Mouse (Mus musculus) midbrain, postnatal 0 days (tissue): ENCODE results near the gene Socs7. TPM values are rescaled to one million over a fixed set of nuclear protein-coding genes. Genes with fewer than 3 reads are reported as not detected.

Source experiments
- ATAC-seq: fragments of 200-750 bp; cut with Nextera tagmentation; 2 replicates; pipeline ENCODE4 v1.8.0; 2017; ENCODE audit warnings: moderate number of reproducible peaks, mild to moderate bottlenecking, moderate TSS enrichment, moderate library complexity; ENCODE audit not compliant: low FRiP score
- DNase-seq: peaks from one replicate; pipeline ENCODE4 v3.0.0-alpha.2; 2015; ENCODE audit warnings: low spot score
- H3K27ac ChIP-seq: fragments of 300-500 bp; sonication (generic); 2 replicates; pipeline ENCODE4 v1.5.1; 2014; ENCODE audit warnings: low read depth, mild to moderate bottlenecking, low read length, mixed read lengths
- H3K27me3 ChIP-seq: fragments of 300-500 bp; sonication (generic); 2 replicates; pipeline ENCODE4 v1.6.1; 2014; ENCODE audit warnings: low read length, control low read depth, mixed read lengths; ENCODE audit not compliant: insufficient read depth
- H3K36me3 ChIP-seq: fragments of 300-500 bp; sonication (generic); 2 replicates; pipeline ENCODE4 v1.6.1; 2014; ENCODE audit warnings: low read length, control low read depth, mixed read lengths; ENCODE audit not compliant: insufficient read depth
- H3K4me1 ChIP-seq: fragments of 300-500 bp; sonication (generic); 2 replicates; pipeline ENCODE4 v1.6.1; 2014; ENCODE audit warnings: mild to moderate bottlenecking, control low read depth, antibody characterized with exemption, low read length, mixed read lengths; ENCODE audit not compliant: insufficient read depth
- H3K4me2 ChIP-seq: fragments of 300-500 bp; sonication (generic); 2 replicates; pipeline ENCODE4 v1.6.1; 2014; ENCODE audit warnings: low read depth, mild to moderate bottlenecking, low read length, mixed read lengths; ENCODE audit not compliant: poor library complexity, severe bottlenecking
- H3K4me3 ChIP-seq: fragments of 300-500 bp; sonication (generic); 2 replicates; pipeline ENCODE4 v1.5.1; 2014; ENCODE audit warnings: low read depth, mild to moderate bottlenecking, low read length, moderate library complexity
- H3K9ac ChIP-seq: fragments of 300-500 bp; sonication (generic); replicated peaks from 2 replicates; pipeline ENCODE4 v1.6.1; 2014; ENCODE audit warnings: mild to moderate bottlenecking, low read length, moderate library complexity, mixed read lengths; ENCODE audit not compliant: poor library complexity, severe bottlenecking
- H3K9me3 ChIP-seq: fragments of 300-500 bp; sonication (generic); 2 replicates; pipeline ENCODE4 v1.6.1; 2016; ENCODE audit warnings: low read length, control low read depth
- CTCF ChIP-seq: IDR thresholded peaks from 2 replicates; pipeline ENCODE4 v1.5.1; 2016; ENCODE audit warnings: antibody characterized with exemption, mild to moderate bottlenecking
- WGBS: fragments of 180-500 bp; shearing (Covaris S2); extraction: QIAGEN DNeasy Blood & Tissue Kit; methylation state at CpG from one replicate; pipeline ENCODE4 v1.1.7; 2014; 5-methylcytosine and 5-hydroxymethylcytosine counted together
- polyA plus RNA-seq: library from polyadenylated mRNA; unstranded; fragments of >200 nt; fragmentation: Nextera tagmentation; extraction: Ambion mirVana; gene quantifications from 2 replicates; pipeline ENCODE4 v1.2.1, GENCODE M21; 2015
- total RNA-seq: library from RNA; depleted of rRNA; stranded (reverse); fragments of >200 nt; gene quantifications from 2 replicates; pipeline ENCODE4 v1.2.3, GENCODE M21; 2014

The Socs7 gene
- total and polyA plus RNA-seq, 2 experiments from 2014 or later, result 7.4 to 54.9 TPM

DNA sequence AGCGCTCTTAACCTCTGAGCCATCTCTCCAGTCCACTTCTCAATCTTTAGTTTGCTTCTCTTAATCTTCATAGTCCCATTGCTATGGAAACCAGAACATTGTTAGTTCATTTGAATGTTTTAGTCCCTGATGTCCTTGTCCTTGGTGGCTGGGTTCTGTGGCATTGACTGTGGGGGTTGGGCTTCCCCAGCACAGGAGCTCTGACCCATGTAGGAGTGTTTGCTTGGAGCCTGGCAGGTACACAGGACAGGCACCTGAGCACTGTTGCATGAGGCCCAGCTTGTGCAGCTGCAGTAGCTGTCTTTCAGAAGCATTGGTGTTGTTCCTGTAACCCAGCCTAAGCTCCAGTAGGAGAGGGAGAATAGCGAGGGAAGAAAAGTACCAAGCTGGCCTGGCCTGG, 25.5 kb downstream of the Socs7 start:
- DNase-seq, result no peak
- Histone ChIP-seq H3K4me2 (no peak overlapping the region), H3K9ac (no peak overlapping the region), H3K36me3 (peaks cover 51% of the 10 kb centered on the region), H3K4me3 (no peak overlapping the region), H3K27me3 (no peaks in the 10 kb centered on the region), H3K9me3 (no peaks in the 10 kb centered on the region), H3K4me1 (no peaks in the 10 kb centered on the region), H3K27ac (no peak overlapping the region)
- WGBS, result 95% methylated on average over 2 of the region's 2 CpGs
- TF ChIP-seq CTCF, result no peak
- ATAC-seq, result no peak

DNA sequence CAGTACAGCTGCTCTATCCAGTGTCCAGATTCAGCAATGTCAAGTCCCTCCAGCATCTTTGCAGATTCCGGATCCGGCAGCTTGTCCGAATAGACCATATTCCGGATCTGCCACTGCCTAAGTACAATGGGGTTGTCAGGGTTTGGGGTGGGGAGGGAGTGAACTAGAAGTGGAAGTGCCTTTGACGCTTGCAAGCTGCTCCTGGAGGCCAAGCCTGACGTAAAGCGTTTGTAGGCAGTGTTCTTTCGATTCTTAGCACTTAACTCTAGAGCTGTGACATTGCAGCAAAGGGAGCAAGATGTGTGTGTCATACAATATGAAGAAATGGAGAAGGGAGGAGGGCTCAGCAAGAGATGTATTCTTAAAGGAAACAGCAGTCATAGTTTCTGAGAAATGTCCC, 26.8 kb downstream of the Socs7 start:
- Histone ChIP-seq H3K27ac (no peak overlapping the region), H3K4me3 (no peak overlapping the region), H3K9me3 (no peaks in the 10 kb centered on the region), H3K4me1 (no peaks in the 10 kb centered on the region), H3K9ac (no peak overlapping the region), H3K36me3 (peaks cover 56% of the 10 kb centered on the region), H3K4me2 (no peak overlapping the region), H3K27me3 (no peaks in the 10 kb centered on the region)
- DNase-seq (no peak), ATAC-seq (no peak)
- 88% methylated on average over 8 of the region's 8 CpGs for WGBS
- no peak for TF ChIP-seq CTCF

DNA sequence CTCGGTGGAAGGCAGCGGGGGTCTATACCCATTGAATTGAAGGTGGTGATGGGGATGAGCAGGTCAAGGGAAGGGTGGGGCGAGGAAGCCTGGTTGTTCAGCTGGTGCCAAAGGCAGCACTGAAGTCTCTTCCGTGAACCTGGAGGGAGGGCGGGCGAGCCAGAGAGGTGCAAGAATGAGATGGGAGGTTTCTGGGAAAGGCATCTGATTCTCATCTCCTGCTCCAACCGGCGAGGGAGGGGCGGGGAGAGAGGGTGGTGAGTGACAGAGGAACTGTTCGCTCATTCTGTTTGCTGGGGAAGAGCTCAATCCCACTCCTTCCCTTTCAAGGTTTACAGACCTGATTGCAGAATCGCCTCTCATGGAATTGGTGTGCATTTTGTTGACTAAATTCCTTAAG, 31.3 kb downstream of the Socs7 start:
- no peaks in the 10 kb centered on the region for H3K4me1 ChIP-seq
- H3K4me2 ChIP-seq, result no peak overlapping the region
- TF ChIP-seq CTCF, result no peak
- H3K9ac ChIP-seq, result no peak overlapping the region
- H3K36me3 ChIP-seq, result peaks cover 69% of the 10 kb centered on the region
- H3K9me3 ChIP-seq, result no peaks in the 10 kb centered on the region
- no peaks in the 10 kb centered on the region for H3K27me3 ChIP-seq
- ATAC-seq, result no peak
- no peak for DNase-seq
- no peak overlapping the region for H3K4me3 ChIP-seq
- H3K27ac ChIP-seq, result no peak overlapping the region
- WGBS, result 73% methylated on average over 11 of the region's 11 CpGs

DNA sequence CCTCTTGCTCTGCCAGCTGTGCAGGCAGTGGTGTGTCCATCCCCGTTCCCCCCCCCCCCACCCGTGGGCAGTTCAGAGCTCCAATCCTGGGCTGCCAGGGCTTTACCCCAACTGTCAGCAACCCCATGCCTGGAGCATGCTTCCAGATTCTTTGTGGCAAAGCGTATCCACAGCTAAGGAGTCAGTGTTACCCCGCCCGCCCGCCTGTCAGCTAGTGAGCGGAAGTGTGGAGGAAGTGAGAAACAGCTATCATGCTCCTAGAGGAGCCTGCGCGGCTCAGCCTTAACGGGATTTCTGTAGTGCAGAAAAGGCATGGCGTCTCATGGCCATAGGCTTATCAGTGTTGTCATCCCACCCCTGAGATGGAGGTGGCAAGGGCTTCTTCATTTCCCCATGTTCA, 31.8 kb downstream of the Socs7 start:
- Histone ChIP-seq H3K9ac (no peak overlapping the region), H3K27me3 (no peaks in the 10 kb centered on the region)
- no peak for DNase-seq

DNA sequence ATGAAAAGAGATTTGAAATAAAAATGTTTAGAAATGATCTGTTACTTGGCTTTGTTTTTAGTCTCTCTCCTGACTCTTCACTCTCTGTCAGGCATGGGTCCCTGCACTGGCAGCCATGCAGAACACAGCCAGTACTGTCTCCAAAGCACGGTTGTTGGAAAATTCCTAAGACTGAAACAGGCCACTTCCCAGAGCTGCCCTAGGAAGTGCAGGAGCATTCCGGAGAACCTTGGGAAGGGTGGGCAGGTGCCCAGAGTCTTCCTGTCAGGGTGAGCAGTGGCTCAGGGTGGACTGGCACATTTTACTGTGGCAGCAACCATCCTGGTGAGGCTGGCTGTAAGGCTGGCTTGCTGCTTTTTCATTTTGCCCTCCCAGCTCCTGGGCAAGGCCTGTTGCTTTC, 36.2 kb downstream of the Socs7 start:
- H3K4me1 ChIP-seq, result no peaks in the 10 kb centered on the region
- no peak overlapping the region for H3K9ac ChIP-seq
- DNase-seq (no peak), ATAC-seq (no peak)
- no peak for TF ChIP-seq CTCF
- peaks cover 30% of the 10 kb centered on the region for H3K36me3 ChIP-seq
- no peaks in the 10 kb centered on the region for H3K27me3 ChIP-seq
- no peak overlapping the region for H3K4me3 ChIP-seq
- 83% methylated on average over 2 of the region's 2 CpGs for WGBS
- H3K4me2 ChIP-seq, result no peak overlapping the region
- no peak overlapping the region for H3K27ac ChIP-seq
- H3K9me3 ChIP-seq, result no peaks in the 10 kb centered on the region

More for the DNA sequence above, 31.8 kb downstream of the Socs7 start:
- no peak overlapping the region for H3K4me2 ChIP-seq
- no peaks in the 10 kb centered on the region for H3K4me1 ChIP-seq
- no peak for ATAC-seq
- TF ChIP-seq CTCF, result no peak
- H3K4me3 ChIP-seq, result no peak overlapping the region
- H3K27ac ChIP-seq, result no peak overlapping the region
- H3K9me3 ChIP-seq, result no peaks in the 10 kb centered on the region
- WGBS, result 88% methylated on average over 11 of the region's 11 CpGs
- H3K36me3 ChIP-seq, result peaks cover 66% of the 10 kb centered on the region

DNA sequence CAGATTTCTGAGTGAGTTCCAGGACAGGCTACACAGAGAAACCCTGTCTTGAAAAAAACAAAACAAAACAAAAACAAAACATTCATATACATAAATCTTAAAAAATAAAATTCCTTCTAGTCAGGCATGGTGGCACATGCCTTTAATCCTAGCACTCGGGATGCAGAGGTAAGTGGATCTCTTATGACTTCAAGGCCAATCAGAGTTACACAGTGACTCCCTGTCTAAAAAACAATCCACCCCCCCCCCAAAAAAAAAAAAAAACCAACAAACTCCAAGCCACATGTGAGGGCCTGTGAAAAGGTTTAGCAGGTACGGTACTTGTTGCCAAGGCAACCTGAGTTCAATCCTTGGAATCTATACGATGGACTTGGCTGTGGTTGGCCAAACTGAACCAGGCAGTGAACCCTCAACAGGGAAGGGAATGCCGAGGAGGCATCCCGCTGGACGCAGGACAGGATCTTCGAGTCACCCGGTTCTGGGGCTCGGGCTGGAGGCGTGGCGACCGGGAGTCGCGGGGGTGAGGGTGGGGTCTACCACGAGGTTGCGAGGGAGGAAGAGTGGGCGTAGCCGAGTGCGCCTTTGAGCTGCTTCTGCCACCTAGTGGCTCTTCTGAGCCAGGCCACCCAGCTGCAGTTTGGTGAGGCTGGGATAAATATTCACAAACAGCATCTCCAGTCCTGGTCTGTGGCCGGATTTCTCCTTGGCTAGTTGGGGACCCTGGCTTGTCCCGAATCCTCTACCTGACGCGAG, 37.8 kb downstream of the Socs7 start:
- Histone ChIP-seq H3K27ac (peak overlapping the region; percentile 48), H3K4me1 (no peaks in the 10 kb centered on the region), H3K9me3 (no peaks in the 10 kb centered on the region), H3K4me3 (peak overlapping the region; percentile 34), H3K36me3 (peaks cover 15% of the 10 kb centered on the region), H3K9ac (peak overlapping the region; percentile 33; the same call in 1 of the 2 replicates), H3K27me3 (no peaks in the 10 kb centered on the region), H3K4me2 (peak overlapping the region; percentile 63)
- DNase-seq (peak; percentile 93), ATAC-seq (peak; percentile 72)
- WGBS, result 3% methylated on average over 23 of the region's 23 CpGs
- peak; percentile 95 for TF ChIP-seq CTCF
